Mouse (Mus musculus) liver, embryonic 14.5 days (tissue): ENCODE data around the gene Bicral.

ENCODE experiments used
- CTCF ChIP-seq: IDR thresholded peaks from 2 replicates; pipeline ENCODE4 v1.5.1; 2016; ENCODE audit warnings: antibody characterized with exemption, low read depth, control low read depth
- EP300 ChIP-seq: IDR thresholded peaks from 2 replicates; pipeline ENCODE4 v1.6.1; 2016; ENCODE audit warnings: antibody characterized with exemption, low read depth

DNA sequence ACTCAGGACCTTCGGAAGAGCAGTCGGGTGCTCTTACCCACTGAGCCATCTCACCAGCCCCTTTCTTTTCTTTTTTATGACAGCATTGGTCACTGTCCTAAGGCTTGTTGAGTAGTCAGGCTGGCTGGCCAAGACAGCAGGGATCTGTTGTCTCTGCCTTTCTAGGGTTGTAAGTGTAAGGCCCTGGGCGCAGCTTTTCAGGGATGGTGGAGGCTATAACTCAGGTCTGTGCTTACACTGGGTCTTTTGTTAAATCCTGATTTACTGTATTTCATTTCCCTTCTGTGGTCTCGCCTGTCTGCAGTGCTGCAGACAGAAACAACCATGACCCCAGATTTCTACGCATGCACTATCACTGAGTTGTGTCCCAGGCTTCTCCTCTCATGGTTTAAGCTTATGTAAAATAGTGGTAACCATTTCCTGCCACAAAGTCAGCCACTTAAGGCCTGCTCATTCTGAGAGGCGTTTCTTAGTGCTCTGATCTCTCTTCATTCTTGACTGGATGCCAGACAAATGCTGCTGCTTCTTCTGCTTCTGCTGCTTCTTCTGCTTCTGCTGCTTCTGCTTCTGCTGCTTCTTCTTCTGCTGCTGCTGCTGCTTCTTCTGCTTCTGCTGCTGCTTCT is 23.1 kb downstream of the Bicral start:
- TF ChIP-seq CTCF (no peak), EP300 (no peak)
